Mouse (Mus musculus) 3T3-L1 (cell line): ENCODE measurements at regions not wholly inside any gene's neighbourhood (a gene's known extent, or its start where the extent isn't known, plus 50 kb on each side); places are given as distances from the start of the nearest gene placed in this dataset.

Experiments
- DNase-seq: peaks from one replicate; pipeline ENCODE4 v3.0.0-alpha.2; 2015; ENCODE audit warnings: low read depth, low spot score

DNA sequence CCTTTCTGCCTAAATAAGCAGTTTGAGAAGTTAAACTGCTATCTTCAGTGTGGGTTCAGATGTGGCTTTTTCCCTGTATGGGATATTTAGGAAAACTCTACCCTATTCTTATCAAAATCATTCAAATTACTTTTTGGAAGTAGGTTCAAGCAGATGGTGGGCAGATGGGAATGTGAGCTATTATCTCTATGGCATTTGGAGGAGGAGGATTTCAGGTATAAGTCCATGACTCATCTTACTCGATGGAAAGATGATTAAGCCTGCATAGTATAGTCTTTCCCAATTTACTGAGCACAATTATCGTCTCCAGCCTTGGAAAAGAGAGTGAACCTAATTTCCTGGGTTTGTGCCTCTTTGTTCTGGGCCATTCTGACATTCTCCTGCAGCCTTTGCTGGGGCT, 1413.2 kb downstream of the D3Ertd751e start:
- peak; percentile 20 for DNase-seq

DNA sequence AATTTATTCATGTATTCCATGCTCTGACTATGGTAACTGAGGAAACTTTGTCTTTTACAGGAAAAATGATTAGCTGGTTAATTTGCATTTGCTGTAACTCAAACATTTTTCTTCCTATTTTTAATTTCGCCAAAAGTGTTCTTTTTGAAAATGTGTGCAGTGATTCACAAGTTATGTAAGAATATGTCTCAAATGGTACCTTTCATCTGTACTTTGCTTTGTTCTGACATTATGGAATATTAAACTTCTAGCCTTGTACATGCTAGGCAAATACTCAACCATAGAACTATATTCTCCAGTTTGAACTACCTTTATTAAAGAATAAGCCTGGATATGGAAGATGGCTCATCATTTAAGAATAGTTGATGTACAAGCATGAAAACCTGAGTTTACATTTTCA, 1418.1 kb downstream of the D3Ertd751e start:
- no peak for DNase-seq

DNA sequence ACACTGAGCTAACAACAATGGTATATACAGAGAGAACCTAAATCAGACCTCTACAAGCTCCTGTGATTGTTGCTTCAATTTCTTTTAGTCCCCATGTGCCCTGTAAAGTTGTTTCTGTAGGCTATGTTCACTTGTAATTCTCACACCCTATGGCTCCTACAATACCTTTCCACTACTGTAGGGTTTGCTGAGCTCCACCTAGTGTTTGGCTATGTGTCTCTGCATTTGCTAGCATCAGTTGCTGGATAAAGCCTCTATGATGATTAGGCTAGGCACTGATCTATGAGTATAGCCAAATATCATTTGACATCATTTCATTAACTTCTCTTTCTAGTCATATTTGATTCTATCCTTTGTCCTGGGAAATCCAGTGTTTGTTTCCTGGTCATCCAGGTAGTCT, 1440.4 kb downstream of the D3Ertd751e start:
- DNase-seq = no peak

DNA sequence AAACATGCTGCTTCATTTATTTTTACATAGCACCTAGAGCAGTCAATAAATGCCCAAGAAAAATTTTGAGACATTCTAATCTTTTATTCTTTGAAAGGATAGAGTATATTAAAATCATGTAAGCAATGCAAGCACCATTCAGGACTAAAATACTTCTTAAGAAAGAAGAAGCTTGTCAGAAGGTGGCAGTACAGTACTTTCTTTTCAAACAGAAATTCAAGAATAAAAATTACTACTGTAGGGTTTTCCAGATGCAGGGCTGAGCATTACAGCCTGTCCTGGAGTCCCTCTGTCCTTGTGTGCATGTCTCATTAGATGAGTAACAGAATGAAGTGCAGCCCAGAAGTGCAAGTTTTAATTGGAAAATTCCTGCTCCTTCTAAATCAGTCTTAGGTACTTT, 1457.5 kb downstream of the D3Ertd751e start:
- peak; percentile 60 for DNase-seq

DNA sequence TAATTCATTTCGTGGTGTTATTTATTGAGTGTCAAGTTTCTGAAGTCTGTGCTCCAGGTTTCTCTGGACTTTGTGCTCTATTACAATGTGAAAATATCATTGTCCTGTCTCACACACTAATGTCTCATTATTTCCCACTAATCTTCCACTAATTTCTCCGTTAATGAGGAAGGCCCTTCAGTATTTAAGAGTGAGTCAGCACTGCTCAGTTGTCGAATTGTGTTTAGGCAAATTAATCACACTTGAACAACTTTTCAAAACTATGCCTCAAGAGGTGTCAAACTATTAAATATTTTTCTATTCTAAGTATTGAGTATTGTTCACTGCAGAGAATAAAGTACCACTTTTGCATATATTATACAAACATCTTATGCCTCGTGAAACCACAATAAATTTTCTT, 1467.2 kb downstream of the D3Ertd751e start:
- no peak for DNase-seq

DNA sequence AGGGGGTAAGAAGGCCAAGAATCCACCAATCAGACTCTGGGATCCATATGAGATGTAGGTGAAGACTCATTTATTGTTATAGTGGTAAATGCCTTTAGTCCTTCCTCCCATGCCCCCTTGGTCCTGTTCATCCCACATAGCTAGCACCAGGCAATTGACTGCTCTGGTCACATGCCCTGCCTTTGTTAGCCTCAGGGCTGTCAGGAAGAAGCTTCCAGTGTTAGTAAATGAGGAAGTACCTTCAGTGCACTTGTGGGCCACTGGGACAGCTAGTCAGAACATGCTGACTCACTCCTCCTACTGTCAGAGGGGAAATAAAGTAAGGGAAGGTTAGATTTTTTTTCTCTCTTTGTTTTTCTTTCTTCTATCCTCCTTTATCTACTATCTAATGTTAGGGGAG, 1476.3 kb downstream of the D3Ertd751e start:
- DNase-seq = peak; percentile 18

DNA sequence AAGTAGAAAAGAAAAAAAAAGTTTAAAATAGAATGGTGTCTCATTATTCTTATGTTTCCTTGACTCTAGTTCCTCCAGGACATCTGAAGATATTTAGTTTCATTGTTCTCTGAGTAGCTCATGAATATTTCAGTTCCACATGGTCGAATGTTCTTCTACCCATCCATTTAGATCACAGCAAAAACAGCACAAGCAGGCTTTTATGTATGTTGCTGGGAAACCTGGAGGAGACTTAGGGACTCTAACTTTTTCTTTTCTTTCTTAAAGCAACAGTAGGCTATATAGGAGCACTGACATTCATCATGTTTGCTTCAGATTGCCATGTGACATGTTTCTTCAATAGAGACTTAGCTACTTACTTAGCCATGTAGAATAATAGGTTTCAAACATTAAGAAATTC, 1504.2 kb downstream of the D3Ertd751e start:
- DNase-seq = no peak
